Mouse (Mus musculus): Measurements from ENCODE around the gene Lrrc46. TPM values are rescaled to one million over a fixed set of nuclear protein-coding genes. Genes with fewer than 3 reads are reported as not detected.

The Lrrc46 gene
- 0.46 and 0.58 TPM in 2 replicates for polyA plus RNA-seq (2012; rRNA removed)

DNA sequence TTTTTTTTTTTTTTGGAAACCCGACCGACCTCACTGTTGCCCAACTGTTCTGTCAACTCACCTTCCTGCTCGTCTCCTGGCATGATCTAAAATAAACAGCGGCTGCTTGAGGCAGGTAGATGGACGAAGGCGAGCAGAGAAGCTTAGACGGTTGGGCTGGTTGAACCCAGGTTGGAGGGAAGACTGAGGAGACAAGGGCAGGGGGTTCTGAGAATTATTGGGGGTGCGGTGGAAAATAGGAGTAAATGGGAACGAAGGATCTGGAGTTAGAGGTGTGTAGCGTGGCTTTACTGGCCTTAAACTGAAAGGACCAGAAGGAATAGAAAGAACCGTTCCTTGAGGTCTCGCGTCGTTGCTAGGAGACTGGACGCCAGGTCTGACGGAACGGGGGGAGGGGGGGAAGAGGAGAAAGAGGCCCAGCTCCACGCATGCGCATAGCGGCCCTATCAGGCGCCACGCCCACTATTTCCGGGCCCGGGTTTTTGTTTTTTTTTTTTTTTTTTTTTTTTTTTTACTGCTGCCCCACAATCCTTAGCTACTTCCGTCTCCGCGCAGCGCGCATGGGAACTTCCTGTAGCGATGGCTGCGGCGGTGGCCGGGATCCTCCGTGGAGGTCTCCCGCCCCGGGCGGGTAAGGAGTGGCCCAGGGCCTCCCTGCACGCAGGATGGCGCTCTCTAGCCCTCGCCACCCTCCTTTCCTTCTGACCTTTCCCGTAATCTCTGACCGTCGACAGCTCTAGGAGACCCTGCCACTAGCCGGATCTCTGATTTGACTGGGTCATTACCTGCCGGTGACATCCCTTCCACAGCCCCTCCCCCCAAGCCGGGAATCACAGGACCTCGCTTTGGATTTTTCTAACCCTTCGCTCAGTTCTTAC is at the start of gene Lrrc46, which contains the start of gene Mrpl10:
TSS of gene Lrrc46 (minus strand) at position 386 of the 878 bp plus-strand sequence.
TSS of gene Mrpl10 (plus strand) at position 539 of the 878 bp plus-strand sequence.
- peaks cover 8% of the 10 kb centered on the region for H3K4me1 ChIP-seq (replicated peaks; ENCODE audit: control insufficient read depth, insufficient read depth, low read length)
- peak within 1 kb of the TSS; percentile 30; the same call in 1 of the 2 replicates for H3K27ac ChIP-seq (ENCODE audit: control insufficient read depth, insufficient read depth, low read length)
- peak within 1 kb of the TSS; percentile 91 for H3K4me3 ChIP-seq (ENCODE audit: control insufficient read depth, insufficient read depth, low read length)
- TF ChIP-seq POLR2A (IDR thresholded peaks at IDR 0.05; ENCODE audit: control insufficient read depth, extremely low read depth, insufficient read depth, low read length, poor library complexity) (peak; percentile 60; the same call in 1 of the 2 replicates), CTCF (IDR thresholded peaks at IDR 0.05; ENCODE audit: borderline replicate concordance, control insufficient read depth, extremely low read depth, insufficient read depth, low read length, poor library complexity) (no peak)
- peak; percentile 85 for DNase-seq
- no peaks in the 10 kb centered on the region for H3K27me3 ChIP-seq (ENCODE audit: control insufficient read depth, insufficient read depth, low read length)
- no peaks in the 10 kb centered on the region for H3K36me3 ChIP-seq (ENCODE audit: control insufficient read depth, insufficient read depth, low read length)
- under 1% methylated on average over 48 of the region's 48 CpGs for WGBS

DNA sequence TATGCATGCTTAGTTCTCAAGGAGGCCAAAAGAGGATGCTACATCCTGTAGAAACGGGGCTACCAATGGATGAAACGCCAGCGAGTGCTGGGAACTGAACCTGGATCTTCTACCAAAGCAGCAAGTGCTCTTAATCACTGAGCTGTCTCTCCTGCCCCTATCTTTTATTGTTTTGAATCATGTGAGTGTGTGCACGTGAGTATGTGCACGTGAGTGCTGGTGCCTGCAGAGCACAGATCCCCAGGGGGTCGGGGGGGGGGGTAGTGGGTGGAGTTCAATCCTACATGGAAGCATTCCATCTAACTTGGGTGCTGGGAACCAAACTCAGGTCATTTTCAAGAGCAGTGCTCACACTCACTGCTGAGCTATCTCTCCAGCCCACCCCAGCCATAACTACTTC is 45.2 kb upstream of the Lrrc46 start:
- no peak for DNase-seq
- Histone ChIP-seq H3K27ac (ENCODE audit: control insufficient read depth, insufficient read depth, low read length) (no peak overlapping the region), H3K4me1 (replicated peaks; ENCODE audit: control insufficient read depth, insufficient read depth, low read length) (no peaks in the 10 kb centered on the region), H3K36me3 (ENCODE audit: control insufficient read depth, insufficient read depth, low read length) (no peaks in the 10 kb centered on the region), H3K4me3 (ENCODE audit: control insufficient read depth, insufficient read depth, low read length) (no peak overlapping the region), H3K27me3 (ENCODE audit: control insufficient read depth, insufficient read depth, low read length) (peaks cover 3% of the 10 kb centered on the region; the same call in 1 of the 2 replicates)
- 81% methylated on average over 6 of the region's 6 CpGs for whole genome bisulfite sequencing
- TF ChIP-seq POLR2A (IDR thresholded peaks at IDR 0.05; ENCODE audit: control insufficient read depth, extremely low read depth, insufficient read depth, low read length, poor library complexity): no peak
- no peak for TF ChIP-seq CTCF (IDR thresholded peaks at IDR 0.05; ENCODE audit: borderline replicate concordance, control insufficient read depth, extremely low read depth, insufficient read depth, low read length, poor library complexity)

DNA sequence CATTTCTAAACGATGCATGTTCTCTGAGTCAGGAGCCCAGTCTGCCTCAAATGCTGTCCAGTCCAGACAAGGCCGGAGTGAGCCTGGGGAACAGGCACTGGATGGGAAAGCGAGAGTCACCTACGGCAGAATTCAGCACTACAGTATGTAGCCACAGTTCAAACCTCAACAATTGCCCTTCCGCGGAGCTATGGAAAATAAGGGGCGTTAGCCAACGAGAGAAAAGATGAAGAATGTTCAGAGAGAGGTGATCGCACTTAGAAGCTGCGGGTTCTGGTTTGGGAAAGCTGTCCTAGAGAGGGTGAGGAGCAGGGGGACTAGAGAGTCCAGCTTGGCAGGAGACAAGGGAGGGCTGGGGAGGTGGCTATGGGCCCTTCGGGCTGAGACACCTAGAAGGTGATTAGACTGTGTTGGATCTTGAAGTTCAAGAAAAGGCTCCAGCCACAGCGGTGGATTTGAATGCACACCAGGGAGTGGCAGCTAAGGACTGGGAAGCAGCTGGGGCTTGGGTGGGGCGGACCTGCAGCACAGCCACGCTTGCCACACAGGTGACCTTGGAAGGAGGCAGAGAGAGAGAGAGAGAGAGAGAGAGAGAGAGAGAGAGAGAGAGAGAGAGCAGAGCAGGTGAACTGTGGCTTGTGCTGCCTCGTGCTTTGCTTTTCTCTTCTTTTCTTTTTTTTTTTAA is 43.8 kb upstream of the Lrrc46 start:
- H3K27me3 ChIP-seq (ENCODE audit: control insufficient read depth, insufficient read depth, low read length): peaks cover 3% of the 10 kb centered on the region; the same call in 1 of the 2 replicates
- TF ChIP-seq CTCF (IDR thresholded peaks at IDR 0.05; ENCODE audit: borderline replicate concordance, control insufficient read depth, extremely low read depth, insufficient read depth, low read length, poor library complexity) (no peak), POLR2A (IDR thresholded peaks at IDR 0.05; ENCODE audit: control insufficient read depth, extremely low read depth, insufficient read depth, low read length, poor library complexity) (no peak)
- H3K4me3 ChIP-seq (ENCODE audit: control insufficient read depth, insufficient read depth, low read length): no peak overlapping the region
- 93% methylated on average over 15 of the region's 15 CpGs for WGBS
- H3K27ac ChIP-seq (ENCODE audit: control insufficient read depth, insufficient read depth, low read length): no peak overlapping the region
- no peaks in the 10 kb centered on the region for H3K36me3 ChIP-seq (ENCODE audit: control insufficient read depth, insufficient read depth, low read length)
- no peak for DNase-seq
- H3K4me1 ChIP-seq (replicated peaks; ENCODE audit: control insufficient read depth, insufficient read depth, low read length): no peaks in the 10 kb centered on the region

DNA sequence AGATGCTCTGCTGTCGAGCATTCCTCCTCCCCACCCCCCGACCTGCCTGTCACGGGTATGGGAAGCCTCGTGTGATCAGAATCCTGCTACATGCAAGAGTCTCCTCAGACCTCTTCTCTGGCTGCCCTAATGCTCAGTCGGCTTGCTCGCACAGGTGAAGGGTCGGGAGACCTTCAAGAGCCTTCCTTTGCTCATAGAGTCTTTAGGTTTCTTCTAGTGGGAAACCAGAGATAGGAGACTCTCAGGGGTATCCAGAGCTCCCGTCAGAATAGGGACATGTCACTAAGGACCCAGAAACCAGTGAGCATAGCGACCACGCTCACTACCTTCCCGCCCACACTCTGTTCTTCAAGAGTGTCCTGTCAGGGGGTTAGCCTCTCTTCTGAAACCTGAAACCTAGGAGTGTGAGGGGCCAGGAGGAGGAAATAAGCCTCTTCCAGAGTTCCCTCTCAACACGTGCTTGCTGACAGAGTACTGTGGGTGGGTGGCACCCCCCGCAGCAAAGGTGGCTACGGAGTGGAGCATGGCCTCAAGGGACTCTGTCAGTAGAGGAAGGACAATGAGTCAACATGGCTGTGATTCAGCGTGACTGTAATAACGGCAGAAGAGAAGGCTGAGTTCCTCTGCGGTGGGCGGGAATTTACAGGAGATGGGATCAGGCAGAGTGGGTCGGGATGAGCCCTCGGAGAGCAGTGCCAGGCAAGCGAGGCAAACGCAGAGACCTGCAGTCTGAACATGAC is 42.4 kb upstream of the Lrrc46 start:
- no peak for TF ChIP-seq POLR2A (IDR thresholded peaks at IDR 0.05; ENCODE audit: control insufficient read depth, extremely low read depth, insufficient read depth, low read length, poor library complexity)
- no peak for TF ChIP-seq CTCF (IDR thresholded peaks at IDR 0.05; ENCODE audit: borderline replicate concordance, control insufficient read depth, extremely low read depth, insufficient read depth, low read length, poor library complexity)
- Histone ChIP-seq H3K36me3 (ENCODE audit: control insufficient read depth, insufficient read depth, low read length) (no peaks in the 10 kb centered on the region), H3K27me3 (ENCODE audit: control insufficient read depth, insufficient read depth, low read length) (peaks cover 3% of the 10 kb centered on the region; the same call in 1 of the 2 replicates), H3K27ac (ENCODE audit: control insufficient read depth, insufficient read depth, low read length) (no peak overlapping the region), H3K4me3 (ENCODE audit: control insufficient read depth, insufficient read depth, low read length) (no peak overlapping the region), H3K4me1 (replicated peaks; ENCODE audit: control insufficient read depth, insufficient read depth, low read length) (no peaks in the 10 kb centered on the region)
- WGBS: 31% methylated on average over 22 of the region's 22 CpGs
- DNase-seq: no peak

DNA sequence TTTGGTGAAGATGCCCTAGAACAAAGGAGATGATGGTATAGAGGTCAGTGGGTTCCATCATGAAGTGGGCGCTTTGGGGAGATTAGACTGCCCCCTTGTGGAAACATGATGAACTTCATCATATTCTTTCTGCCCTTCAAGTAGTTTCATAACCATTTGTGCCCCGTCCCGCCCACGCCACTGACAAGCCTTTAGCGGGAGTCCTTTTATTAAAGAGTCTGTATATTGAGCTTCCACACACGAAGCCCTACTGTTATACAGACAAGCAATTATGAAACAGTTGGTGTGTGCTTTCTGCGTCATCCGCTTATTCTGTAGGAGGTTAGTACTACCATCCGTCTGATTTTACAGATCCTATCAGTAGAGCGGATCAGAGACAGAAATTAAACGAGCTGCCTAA is 41.8 kb upstream of the Lrrc46 start:
- TF ChIP-seq CTCF (IDR thresholded peaks at IDR 0.05; ENCODE audit: borderline replicate concordance, control insufficient read depth, extremely low read depth, insufficient read depth, low read length, poor library complexity): no peak
- TF ChIP-seq POLR2A (IDR thresholded peaks at IDR 0.05; ENCODE audit: control insufficient read depth, extremely low read depth, insufficient read depth, low read length, poor library complexity): no peak
- H3K36me3 ChIP-seq (ENCODE audit: control insufficient read depth, insufficient read depth, low read length): no peaks in the 10 kb centered on the region
- H3K4me3 ChIP-seq (ENCODE audit: control insufficient read depth, insufficient read depth, low read length): no peak overlapping the region
- no peak overlapping the region for H3K27ac ChIP-seq (ENCODE audit: control insufficient read depth, insufficient read depth, low read length)
- no peaks in the 10 kb centered on the region for H3K4me1 ChIP-seq (replicated peaks; ENCODE audit: control insufficient read depth, insufficient read depth, low read length)
- 35% methylated on average over 11 of the region's 11 CpGs for WGBS
- peak; percentile 20 for DNase-seq
- peaks cover 3% of the 10 kb centered on the region; the same call in 1 of the 2 replicates for H3K27me3 ChIP-seq (ENCODE audit: control insufficient read depth, insufficient read depth, low read length)

DNA sequence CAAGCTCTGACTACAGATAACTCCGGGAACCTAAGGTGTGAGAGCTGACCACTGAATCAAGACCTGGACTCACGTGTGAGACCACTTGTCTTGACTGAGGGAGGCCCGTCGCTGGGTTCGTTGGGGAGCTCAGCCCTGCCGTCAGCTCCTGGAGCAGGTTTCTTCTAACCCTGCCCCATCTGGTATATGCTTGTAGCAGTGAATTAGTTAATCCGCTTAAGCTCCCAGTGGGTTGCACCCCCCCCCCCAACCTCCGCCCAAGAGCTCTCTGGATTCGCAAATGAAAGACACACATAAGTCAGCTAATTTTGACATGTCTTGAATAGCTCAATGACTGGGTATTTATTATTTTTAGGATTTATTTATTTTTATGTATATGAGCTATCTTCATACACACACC is 39.1 kb upstream of the Lrrc46 start:
- TF ChIP-seq CTCF (IDR thresholded peaks at IDR 0.05; ENCODE audit: borderline replicate concordance, control insufficient read depth, extremely low read depth, insufficient read depth, low read length, poor library complexity) (no peak), POLR2A (IDR thresholded peaks at IDR 0.05; ENCODE audit: control insufficient read depth, extremely low read depth, insufficient read depth, low read length, poor library complexity) (no peak)
- WGBS: 75% methylated on average over 9 of the region's 9 CpGs
- Histone ChIP-seq H3K4me1 (replicated peaks; ENCODE audit: control insufficient read depth, insufficient read depth, low read length) (no peaks in the 10 kb centered on the region), H3K27ac (ENCODE audit: control insufficient read depth, insufficient read depth, low read length) (no peak overlapping the region), H3K4me3 (ENCODE audit: control insufficient read depth, insufficient read depth, low read length) (no peak overlapping the region), H3K36me3 (ENCODE audit: control insufficient read depth, insufficient read depth, low read length) (no peaks in the 10 kb centered on the region), H3K27me3 (ENCODE audit: control insufficient read depth, insufficient read depth, low read length) (peaks cover 3% of the 10 kb centered on the region; the same call in 1 of the 2 replicates)
- no peak for DNase-seq

All from thymus, adult 2 months (tissue).